Mouse (Mus musculus) duodenum, adult 2 months (tissue): ENCODE measurements around the gene Mt1. TPM values are rescaled to one million over a fixed set of nuclear protein-coding genes. Genes with fewer than 3 reads are reported as not detected.

Experiments used
- polyA plus RNA-seq: library from polyadenylated mRNA; depleted of rRNA; stranded (reverse); fragments of >200 nt; gene quantifications from 2 replicates; pipeline ENCODE4 v1.2.3, GENCODE M21; 2012; ENCODE audit warnings: low replicate concordance; rRNA removed

Gene Mt1
- polyA plus RNA-seq, result 1,406 and 2,937 TPM in 2 replicates

GRCm38 (mm10) chr8:94178857-94179712 is at the start of gene Mt1:
TSS of gene Mt1 (plus strand) at chr8:94179082.

GRCm38 (mm10) chr8:94136933-94137332 is 41.9 kb upstream of the Mt1 start, which contains the start of gene Mt4:
TSS of gene Mt4 (plus strand) at chr8:94137197.

GRCm38 (mm10) chr8:94152513-94153300 is 26.2 kb upstream of the Mt1 start, which contains the start of gene Mt3:
TSS of gene Mt3 (plus strand) at chr8:94152607.

GRCm38 (mm10) chr8:94172075-94172808 is 6.6 kb upstream of the Mt1 start, which contains the start of gene Mt2:
TSS of gene Mt2 (plus strand) at chr8:94172664.

GRCm38 (mm10) chr8:94214252-94215173 is 35.6 kb downstream of the Mt1 start, which contains the start of gene Nup93:
TSS of gene Nup93 (plus strand) at chr8:94214564.

Other genes starting within 250 kb of the Mt1 start
- 50.2 and 92.0 TPM in 2 replicates for gene Amfr, start 166.2 kb upstream of the Mt1 start, polyA plus RNA-seq
- 90.2 and 110 TPM in 2 replicates for gene Nudt21, start 142.1 kb upstream of the Mt1 start, polyA plus RNA-seq
- 1.3 and 1.6 TPM in 2 replicates for gene Ogfod1, start 141.9 kb upstream of the Mt1 start, polyA plus RNA-seq
- gene Bbs2, start 80.2 kb upstream of the Mt1 start, polyA plus RNA-seq, result 4.4 and 5.7 TPM in 2 replicates
- gene Mt4, start 41.9 kb upstream of the Mt1 start, polyA plus RNA-seq, result not detected in 2 replicates
- gene Mt3, start 26.5 kb upstream of the Mt1 start, polyA plus RNA-seq, result 1.6 and 2.2 TPM in 2 replicates
- 30.7 and 76.9 TPM in 2 replicates for gene Mt2, start 6.4 kb upstream of the Mt1 start, polyA plus RNA-seq
- gene Nup93, start 35.5 kb downstream of the Mt1 start, polyA plus RNA-seq, result 4.1 and 6.2 TPM in 2 replicates
- gene Slc12a3, start 150.1 kb downstream of the Mt1 start, polyA plus RNA-seq, result 0.08 and 0.12 TPM in 2 replicates
- 202 and 409 TPM in 2 replicates for gene Herpud1, start 207.4 kb downstream of the Mt1 start, polyA plus RNA-seq